Mouse (Mus musculus) kidney, adult 11 months (tissue): ENCODE measurements around the gene Adgrg5.
A peak's percentile ranks its signal among the peaks of the same experiment; 100 is the strongest.

ENCODE experiments used
- DNase-seq: peaks from one replicate; pipeline ENCODE4 v3.0.0; 2022

Gene Adgrg5

GRCm38 (mm10) chr8:94973786-94974185, 50.3 kb downstream of the Adgrg5 start:
- no peak for DNase-seq

GRCm38 (mm10) chr8:94974467-94975165, 51.1 kb downstream of the Adgrg5 start, which contains the start of gene Adgrg1:
Gene Adgrg1 (plus strand): TSS chr8:94974751.
- peak; percentile 86 for DNase-seq

GRCm38 (mm10) chr8:94976651-94977417, 53.3 kb downstream of the Adgrg5 start:
- DNase-seq: peak; percentile 97

- no peak for DNase-seq
Measured at GRCm38 (mm10) chr8:94978131-94978530, 54.6 kb downstream of the Adgrg5 start.

- DNase-seq: no peak
Measured at GRCm38 (mm10) chr8:94978593-94979319, 55.3 kb downstream of the Adgrg5 start.

GRCm38 (mm10) chr8:94980176-94980575, 56.7 kb downstream of the Adgrg5 start:
- peak; percentile 93 for DNase-seq

GRCm38 (mm10) chr8:94980976-94981375, 57.5 kb downstream of the Adgrg5 start:
- DNase-seq: peak; percentile 50

GRCm38 (mm10) chr8:94981848-94982247, 58.4 kb downstream of the Adgrg5 start:
- no peak for DNase-seq

- no peak for DNase-seq
Measured at GRCm38 (mm10) chr8:94983146-94983545, 59.7 kb downstream of the Adgrg5 start.

GRCm38 (mm10) chr8:94983881-94984516, 60.5 kb downstream of the Adgrg5 start:
- DNase-seq: peak; percentile 94

GRCm38 (mm10) chr8:94985023-94985422, 61.5 kb downstream of the Adgrg5 start:
- no peak for DNase-seq

GRCm38 (mm10) chr8:94986676-94987075, 63.2 kb downstream of the Adgrg5 start:
- DNase-seq: peak; percentile 67

GRCm38 (mm10) chr8:94987553-94987952, 64.1 kb downstream of the Adgrg5 start:
- no peak for DNase-seq

GRCm38 (mm10) chr8:94988619-94989018, 65.1 kb downstream of the Adgrg5 start:
- peak; percentile 40 for DNase-seq

- DNase-seq: peak; percentile 62
Measured at GRCm38 (mm10) chr8:94989711-94990110, 66.2 kb downstream of the Adgrg5 start.

GRCm38 (mm10) chr8:94990598-94991453, 67.3 kb downstream of the Adgrg5 start:
- no peak for DNase-seq

- no peak for DNase-seq
Measured at GRCm38 (mm10) chr8:94991454-94991994, 68.0 kb downstream of the Adgrg5 start.

GRCm38 (mm10) chr8:94992010-94992409, 68.5 kb downstream of the Adgrg5 start:
- DNase-seq: no peak

- DNase-seq: peak; percentile 74
Measured at GRCm38 (mm10) chr8:94992534-94992933, 69.0 kb downstream of the Adgrg5 start.
